Mouse (Mus musculus) G1E (cell line): ENCODE data around the gene Kcnma1.

Source experiments
- CTCF ChIP-seq: IDR thresholded peaks from 2 replicates; pipeline ENCODE4 v1.5.1; 2012; ENCODE audit warnings: low read depth, low read length, inconsistent platforms, mixed read lengths
- GATA1 ChIP-seq: IDR thresholded peaks from 2 replicates; pipeline ENCODE4 v1.6.1; 2012; ENCODE audit warnings: borderline replicate concordance, low read length, inconsistent platforms, mixed read lengths
- POLR2AphosphoS5 ChIP-seq: IDR thresholded peaks from 2 replicates; pipeline ENCODE4 v1.6.1; 2012; ENCODE audit warnings: low read depth, low read length, inconsistent platforms; ENCODE audit not compliant: insufficient replicate concordance
- TAL1 ChIP-seq: conservative IDR thresholded peaks from 2 replicates; pipeline ENCODE4 v1.6.1; 2012; ENCODE audit warnings: low read depth, low read length, inconsistent platforms, mixed read lengths

- no peak for TF ChIP-seq CTCF
- no peak for TF ChIP-seq GATA1
- no peak for TF ChIP-seq TAL1
- no peak for TF ChIP-seq POLR2AphosphoS5
These were observed 118.3 kb downstream of the Kcnma1 start for GRCm38 (mm10) chr14:23896036-23896435.
